Mouse (Mus musculus): ENCODE results near the gene Chst14.

Gene Chst14

DNA sequence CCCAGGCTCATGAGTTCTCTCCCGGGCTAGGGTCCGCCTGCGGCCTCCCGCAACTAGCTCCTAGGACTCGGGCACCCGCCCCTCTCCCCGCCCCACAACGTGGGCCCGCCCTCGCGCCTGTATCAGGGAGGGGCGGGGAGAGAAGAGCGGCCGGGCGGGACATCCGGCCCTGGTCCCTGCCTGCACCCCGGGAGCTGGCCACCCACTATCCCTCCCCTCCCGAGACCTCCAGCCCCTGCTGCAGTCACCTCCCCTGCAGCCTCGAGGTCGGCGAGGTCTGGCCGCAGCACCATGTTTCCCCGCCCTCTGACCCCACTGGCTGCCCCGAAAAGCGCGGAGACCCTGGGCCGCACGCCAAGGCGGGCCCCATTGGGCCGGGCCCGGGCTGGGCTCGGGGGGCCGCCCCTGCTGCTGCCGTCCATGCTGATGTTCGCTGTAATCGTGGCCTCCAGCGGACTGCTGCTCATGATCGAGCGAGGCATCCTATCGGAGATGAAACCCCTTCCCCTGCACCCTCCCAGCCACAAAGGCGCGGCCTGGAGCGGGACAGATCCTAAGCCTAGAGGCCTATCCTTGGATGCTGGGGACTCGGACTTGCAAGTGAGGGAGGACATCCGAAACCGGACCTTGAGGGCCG, at the start of gene Chst14:
Chst14 (plus strand) TSS at position 136 of the 637 bp plus-strand sequence.
- DNase-seq, result peak; percentile 80

- DNase-seq, result peak; percentile 51
Observed at GRCm38 (mm10) chr2:118881019-118881418, 45.3 kb upstream of the Chst14 start.

GRCm38 (mm10) chr2:118881956-118882355, 44.3 kb upstream of the Chst14 start:
- DNase-seq, result no peak

DNA sequence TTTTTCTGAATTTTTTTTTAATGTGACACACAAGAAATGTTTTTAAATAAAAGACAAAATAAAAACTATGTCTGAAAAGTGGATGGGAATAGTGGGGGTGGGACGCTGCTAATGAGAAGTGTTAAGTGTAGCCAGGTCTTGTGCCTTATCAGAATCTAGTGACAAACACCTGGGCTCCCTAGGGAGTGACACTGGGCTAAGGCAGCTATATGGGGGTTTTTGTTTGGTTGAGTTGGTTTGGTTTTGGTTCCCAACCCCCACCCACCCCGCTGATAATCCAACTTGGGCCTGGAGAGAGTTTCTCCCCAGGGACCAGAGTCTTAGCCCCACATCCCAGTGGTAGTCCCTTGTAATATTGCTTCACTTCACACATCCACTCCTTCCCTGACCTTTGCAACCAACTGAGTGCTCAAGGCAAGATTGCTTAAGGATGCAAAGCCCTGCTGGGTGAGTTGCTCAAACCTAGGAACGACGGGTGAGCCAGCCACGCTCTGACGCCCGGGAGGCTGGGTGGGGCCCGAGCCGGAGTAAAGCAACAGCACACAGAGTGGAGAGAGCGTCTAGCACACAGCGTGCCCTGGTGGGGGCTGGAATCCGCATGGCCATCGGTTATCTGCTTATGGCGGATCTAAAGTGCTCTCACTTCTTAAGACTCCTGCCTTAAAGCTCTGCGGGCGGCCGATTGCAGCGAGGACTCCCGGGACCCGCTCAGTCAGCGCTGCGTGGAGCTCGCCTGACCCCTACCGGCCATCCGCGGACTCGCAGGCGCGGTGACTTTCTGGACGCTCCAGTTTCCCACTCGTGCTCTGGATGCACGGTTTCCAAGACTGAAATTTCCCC, 43.2 kb upstream of the Chst14 start:
- DNase-seq, result peak; percentile 91

DNA sequence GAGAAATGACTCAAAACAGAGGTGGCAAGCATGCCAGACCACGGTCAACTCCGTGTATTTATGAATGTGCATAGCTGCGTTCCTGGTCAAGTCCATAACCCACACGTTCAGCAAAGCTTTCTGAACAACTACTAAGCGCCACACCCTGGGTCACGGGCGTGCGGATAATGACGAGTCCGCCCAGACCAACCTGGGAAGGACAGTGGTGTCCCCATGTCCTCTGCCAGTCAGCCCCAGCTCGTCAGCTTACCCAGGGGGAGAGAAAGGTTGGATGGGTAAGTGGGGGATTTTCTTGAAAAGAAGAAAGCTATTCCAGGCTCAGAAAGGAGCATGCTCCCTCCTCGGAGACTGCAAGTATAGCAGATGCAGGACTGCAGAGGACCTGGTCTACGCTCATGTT, 38.9 kb upstream of the Chst14 start:
- DNase-seq, result no peak

DNA sequence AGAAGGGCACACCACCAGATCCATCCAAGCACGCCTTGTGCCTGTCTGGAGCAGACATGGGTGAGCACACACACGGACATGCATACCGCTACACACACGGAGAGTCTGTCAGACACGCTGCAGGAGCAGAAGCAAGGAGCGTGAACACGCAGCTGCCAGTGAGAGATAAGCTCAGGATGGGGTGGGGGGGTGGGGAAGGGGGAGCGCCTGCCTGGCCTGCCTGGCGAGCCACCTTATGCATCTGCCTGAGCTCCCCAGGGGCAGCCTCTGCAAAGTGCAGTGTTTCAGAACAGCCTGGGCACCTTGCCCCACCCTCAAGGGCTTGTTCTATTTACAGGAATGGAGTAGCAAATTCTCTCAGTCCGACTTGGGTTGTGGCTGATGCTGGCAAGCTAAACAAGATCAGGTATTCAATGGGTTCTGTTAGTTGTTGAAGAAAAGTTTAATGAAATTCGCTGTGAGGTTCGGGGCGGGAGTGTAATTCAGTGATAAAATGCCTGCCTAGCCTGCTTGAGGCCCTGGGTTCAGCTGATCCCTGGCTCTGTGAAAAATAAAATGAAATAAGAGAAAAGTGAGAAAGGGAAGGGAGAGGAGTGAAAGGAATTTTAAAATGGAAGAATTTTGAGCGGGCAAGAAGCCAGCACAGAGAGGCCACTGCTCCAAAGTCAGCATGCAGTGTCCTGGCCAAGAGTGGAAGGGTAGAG, 38.3 kb upstream of the Chst14 start:
- no peak for DNase-seq

GRCm38 (mm10) chr2:118891173-118891572, 35.1 kb upstream of the Chst14 start:
- no peak for DNase-seq

DNA sequence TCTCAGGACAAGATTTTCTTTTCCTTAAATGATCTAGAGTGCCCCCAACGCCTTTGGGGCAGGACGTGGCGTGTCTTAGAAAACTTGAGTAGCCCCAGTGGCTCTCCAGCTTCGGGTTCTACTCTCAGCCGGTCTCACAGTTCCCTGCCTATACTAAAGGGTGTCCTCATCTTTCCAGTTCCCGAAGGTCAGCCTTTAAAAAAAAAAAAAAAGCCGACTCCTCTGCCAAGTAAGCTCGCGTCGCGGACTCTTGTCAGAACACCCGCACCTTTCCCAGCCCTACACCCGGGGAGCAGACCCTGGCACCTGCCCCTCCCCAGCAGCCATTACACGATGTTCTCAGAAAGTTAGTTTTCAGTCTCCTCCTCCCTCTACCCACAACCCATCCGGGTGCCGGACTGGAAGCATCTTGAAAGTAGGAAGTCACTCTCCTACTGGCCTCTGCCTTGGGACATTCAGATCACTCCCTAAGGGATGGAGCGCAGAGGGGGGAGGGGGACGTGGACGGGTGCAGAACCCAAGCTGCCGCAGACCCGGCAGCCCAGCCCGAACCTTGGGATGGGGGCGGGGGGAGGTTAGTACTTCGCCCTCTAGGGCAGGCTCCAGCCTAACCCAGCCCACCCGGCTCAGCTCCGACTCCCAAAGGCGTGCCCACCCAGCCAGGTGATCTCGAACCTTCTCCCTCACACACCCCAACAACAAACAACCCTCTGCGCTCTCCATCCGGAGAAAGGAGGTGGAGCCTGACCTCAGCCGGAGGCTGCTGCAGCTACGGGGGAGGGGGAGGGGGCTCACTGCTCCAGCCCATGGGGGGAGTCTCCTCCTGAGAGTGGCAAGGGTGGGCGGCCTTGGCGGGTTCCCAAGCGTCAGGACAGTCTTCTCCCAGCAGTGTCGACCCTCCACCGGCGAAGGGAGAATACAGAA, 30.0 kb upstream of the Chst14 start:
- peak; percentile 52 for DNase-seq

DNA sequence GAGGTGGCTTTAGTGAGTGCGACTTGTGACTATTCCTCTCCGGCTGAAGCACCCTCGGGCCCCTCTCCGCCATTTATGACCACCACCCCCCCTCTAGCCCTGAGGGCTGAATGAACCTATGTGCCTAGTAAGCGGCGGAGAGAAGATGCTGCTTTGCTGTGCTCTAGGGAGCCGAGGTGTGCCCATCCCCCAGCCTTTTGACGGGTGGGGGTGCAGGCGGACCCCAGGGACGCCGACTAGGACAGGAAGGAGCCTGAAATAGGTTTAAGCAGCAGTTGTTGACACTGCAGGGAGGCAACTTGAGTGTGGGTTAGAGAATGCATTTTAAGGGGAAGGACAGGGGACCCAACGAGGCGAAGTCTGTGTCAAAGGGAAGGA, 29.4 kb upstream of the Chst14 start:
- DNase-seq, result no peak

- DNase-seq, result no peak
Observed at GRCm38 (mm10) chr2:118897392-118897791, 28.9 kb upstream of the Chst14 start.

- no peak for DNase-seq
Observed at GRCm38 (mm10) chr2:118897808-118898207, 28.5 kb upstream of the Chst14 start.

DNA sequence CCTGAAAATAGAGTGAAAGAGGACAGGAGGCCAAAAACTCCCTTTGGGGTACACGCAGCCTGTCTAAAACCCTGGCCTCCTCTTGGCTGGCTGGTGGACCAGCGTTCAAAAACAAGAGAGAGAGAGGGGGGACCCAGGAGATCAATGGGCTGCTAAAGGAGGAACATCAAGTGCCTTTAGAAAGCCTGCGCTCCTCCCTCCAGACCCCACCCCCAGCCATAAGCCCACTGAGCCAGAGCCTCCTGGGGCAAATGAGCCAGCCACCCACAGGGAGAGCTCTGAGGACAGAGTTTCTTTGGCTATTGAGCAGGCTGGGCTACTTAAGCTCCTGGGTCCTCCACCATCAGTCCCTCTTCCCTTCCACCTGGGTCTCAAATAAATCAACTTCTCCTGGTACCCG, 27.5 kb upstream of the Chst14 start:
- no peak for DNase-seq

GRCm38 (mm10) chr2:118899306-118899705, 27.0 kb upstream of the Chst14 start:
- no peak for DNase-seq

GRCm38 (mm10) chr2:118899981-118900825, 26.1 kb upstream of the Chst14 start, which contains the start of gene Bahd1:
TSS of gene Bahd1 (plus strand) at chr2:118900377.
- DNase-seq, result peak; percentile 47

- no peak for DNase-seq
Observed at GRCm38 (mm10) chr2:118900826-118901140, 25.5 kb upstream of the Chst14 start.

DNA sequence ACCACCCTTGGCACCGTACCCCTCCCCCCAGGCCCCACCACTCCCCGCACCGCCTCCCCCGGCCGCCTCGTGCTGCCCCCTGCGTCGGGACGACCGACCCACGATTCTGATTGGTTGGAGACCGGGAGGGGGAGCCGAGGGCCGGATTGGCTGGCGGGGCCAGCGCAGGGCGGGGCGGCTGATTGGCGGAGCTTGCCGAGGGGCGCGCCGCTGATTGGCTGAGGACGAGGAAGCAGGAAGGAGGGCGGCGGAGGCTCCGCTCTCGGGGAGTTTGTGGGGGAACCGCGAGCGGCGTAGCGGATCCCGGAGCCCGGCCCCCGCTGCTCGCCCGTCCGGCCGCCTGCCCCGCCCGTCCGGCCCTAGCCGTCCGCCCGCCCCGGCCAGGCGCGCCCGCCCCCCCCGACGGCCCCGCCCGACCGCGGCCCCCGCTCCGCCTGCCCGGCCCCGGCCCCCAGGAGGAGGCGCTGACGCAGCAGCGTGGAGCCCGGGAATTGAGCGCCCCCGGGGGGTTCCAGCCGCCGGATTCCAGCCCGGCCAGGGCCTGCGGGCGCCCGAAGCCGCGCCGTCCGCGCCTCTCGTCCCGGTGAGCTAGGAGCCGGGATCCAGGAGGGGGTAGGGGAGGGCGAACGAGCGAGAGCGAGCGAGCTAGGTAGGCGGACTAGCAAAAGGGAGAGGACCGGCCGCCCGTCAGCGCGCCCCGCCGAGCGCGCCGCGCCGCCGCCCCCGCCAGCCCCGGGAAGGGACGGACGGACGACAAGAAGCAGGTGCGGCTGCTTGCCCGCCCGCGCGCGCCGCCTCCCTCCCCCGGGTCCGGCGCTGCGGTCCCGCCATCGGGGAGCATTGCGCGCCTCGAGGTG, 24.9 kb upstream of the Chst14 start:
- peak; percentile 97 for DNase-seq

DNA sequence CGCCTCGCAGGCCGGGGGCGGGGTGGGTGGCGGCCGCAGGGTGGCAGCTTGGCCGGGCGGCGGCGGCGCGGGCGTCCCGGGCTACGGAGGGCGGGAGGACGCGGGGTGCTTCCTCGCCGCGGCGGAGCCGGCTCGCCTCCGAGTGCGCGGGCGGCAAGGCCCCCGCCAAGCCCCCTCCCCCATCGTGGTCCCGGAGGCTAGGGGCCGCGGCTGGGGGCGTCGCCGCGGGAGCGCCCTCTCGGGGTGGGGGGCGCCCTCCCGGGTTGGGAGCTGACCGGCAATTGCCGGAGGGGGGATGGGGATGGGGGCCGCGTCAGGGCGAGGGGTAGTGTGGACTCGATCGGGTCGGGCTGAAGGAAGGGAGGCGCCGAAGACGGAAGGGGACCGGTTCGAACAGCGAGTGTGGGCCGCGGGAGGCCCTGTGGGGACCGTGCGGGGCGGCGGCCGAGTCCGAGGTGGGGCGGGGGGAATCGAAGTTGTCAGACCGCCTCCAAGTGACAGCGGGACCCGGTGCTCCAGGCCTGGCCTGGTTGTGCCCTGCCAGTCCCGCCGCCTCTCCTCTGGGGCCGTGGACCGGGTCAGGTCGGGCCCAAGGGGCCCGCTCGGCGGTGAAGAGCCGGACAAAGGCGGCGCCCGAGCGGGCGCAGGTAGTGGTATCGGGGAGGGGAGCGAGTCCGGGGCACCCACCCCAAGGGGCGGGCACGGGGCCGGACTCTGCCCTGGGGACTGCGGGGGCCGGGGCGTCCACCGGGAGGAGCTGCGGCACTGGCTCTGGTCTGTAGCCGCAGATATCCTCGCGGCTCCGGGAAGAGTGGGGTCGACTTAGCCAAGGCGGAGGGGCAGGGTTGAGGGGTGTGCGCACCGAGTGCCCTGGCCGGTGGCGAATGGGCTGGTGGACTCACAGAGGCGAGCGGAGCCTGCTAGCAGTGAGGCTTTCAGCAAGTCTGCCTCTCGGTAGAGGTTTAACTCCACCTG, 24.0 kb upstream of the Chst14 start:
- peak; percentile 82 for DNase-seq

GRCm38 (mm10) chr2:118903333-118903741, 23.0 kb upstream of the Chst14 start:
- DNase-seq, result no peak

- DNase-seq, result no peak
Observed at GRCm38 (mm10) chr2:118905433-118906117, 20.7 kb upstream of the Chst14 start.
